In the genomic region with DNA sequence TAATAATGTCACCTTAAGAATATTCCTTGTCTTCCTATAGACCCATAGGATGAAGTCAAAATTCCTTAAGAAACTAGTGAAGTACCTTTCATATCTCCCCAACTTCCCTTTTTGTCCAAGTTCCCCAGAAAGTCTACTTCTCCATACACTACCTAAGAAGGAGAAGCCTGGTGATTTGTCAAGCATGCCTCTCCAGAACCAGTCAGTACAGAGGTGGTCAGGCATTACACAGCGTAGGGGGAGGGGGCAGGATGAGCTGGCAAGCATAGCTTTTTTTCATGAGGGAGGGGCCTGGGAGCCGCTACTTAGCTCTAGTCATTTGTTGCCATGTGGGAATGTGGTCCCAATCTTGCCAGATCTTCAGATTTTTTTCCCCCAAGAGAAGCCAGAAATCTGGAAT, we compare ENCODE assay signal across 19 mouse cellular contexts. TPM values are rescaled to one million over a fixed set of nuclear protein-coding genes. Genes with fewer than 3 reads are reported as not detected.
DNase-seq lines count a peak whose midpoint lies in the region; ATAC-seq and TF ChIP-seq lines count a peak whose summit lies in the region.
"Had no signal": no experiment of that assay in that cellular context is flagged by ENCODE, and none has a peak within 500 bp of the region (broad histone marks: within the 10 kb centered on the region; RNA-seq: fewer than 3 reads in every experiment).

No protein-coding gene starts in this region.

- no peak overlapping the region for H3K4me2 ChIP-seq in kidney, embryonic 16.5 days (replicated peaks; ENCODE audit: low read depth, low read length)
- no peak overlapping the region for H3K4me2 ChIP-seq in hindbrain, embryonic 16.5 days (ENCODE audit: low read length)
- H3K4me2 ChIP-seq: forebrain, embryonic 15.5 days; heart, embryonic 11.5 days; heart, embryonic 15.5 days; hindbrain, embryonic 13.5 days had no signal

- H3K9ac ChIP-seq in kidney, embryonic 16.5 days (replicated peaks; ENCODE audit: low read length): no peak overlapping the region
- no peak overlapping the region for H3K9ac ChIP-seq in hindbrain, embryonic 16.5 days (ENCODE audit: low read depth, low read length)
- H3K9ac ChIP-seq: forebrain, embryonic 15.5 days; heart, embryonic 15.5 days; hindbrain, embryonic 13.5 days had no signal

- DNase-seq in kidney, adult 2 months: peak; percentile 10
- DNase-seq in lung, postnatal 36 days: peak; percentile 17
- no peak for DNase-seq in lung, postnatal 25 days (ENCODE audit: low spot score)
- peak; percentile 17 for DNase-seq in brain, embryonic 14.5 days (ENCODE audit: low read depth)
- no peak for DNase-seq in heart, adult 11 months
- DNase-seq: adrenal gland, adult 8-10 months; cerebellum, adult 2 months; cerebellum, postnatal 10 days; gastrocnemius, postnatal 36 days; heart, adult 2 months; heart, postnatal 14 days had no signal

- ATAC-seq in kidney, embryonic 16.5 days (ENCODE audit: low FRiP score, low TSS enrichment): no peak
- ATAC-seq in hindbrain, embryonic 16.5 days: no peak
- ATAC-seq: forebrain, embryonic 15.5 days had no signal

- TF ChIP-seq POLR2A in kidney, adult 2 months (IDR thresholded peaks at IDR 0.05; ENCODE audit: low read depth, low read length): no peak
- TF ChIP-seq POLR2A in brain, embryonic 14.5 days (IDR thresholded peaks at IDR 0.05; ENCODE audit: borderline replicate concordance, extremely low read depth, insufficient read depth, insufficient read length, poor library complexity, severe bottlenecking): no peak

- 0 out of 2 replicates have a peak, but pooled peaks cover 2% of the 10 kb centered on the region for H3K4me1 ChIP-seq in kidney, adult 2 months (ENCODE audit: control insufficient read depth, insufficient read depth, low read length)
- no peaks in the 10 kb centered on the region for H3K4me1 ChIP-seq in kidney, embryonic 16.5 days (ENCODE audit: insufficient read depth, low read length)
- H3K4me1 ChIP-seq in hindbrain, embryonic 16.5 days (ENCODE audit: control insufficient read depth, insufficient read depth, low read depth, low read length): no peaks in the 10 kb centered on the region
- H3K4me1 ChIP-seq: embryonic facial prominence, embryonic 10.5 days; forebrain, embryonic 15.5 days; heart, embryonic 15.5 days; hindbrain, embryonic 13.5 days had no signal

- no peaks in the 10 kb centered on the region for H3K36me3 ChIP-seq in kidney, adult 2 months (ENCODE audit: control insufficient read depth, insufficient read depth, low read length)
- no peaks in the 10 kb centered on the region for H3K36me3 ChIP-seq in kidney, embryonic 16.5 days (ENCODE audit: insufficient read depth, low read length)
- no peaks in the 10 kb centered on the region for H3K36me3 ChIP-seq in hindbrain, embryonic 16.5 days (ENCODE audit: control insufficient read depth, insufficient read depth, low read length)
- H3K36me3 ChIP-seq: embryonic facial prominence, embryonic 10.5 days; forebrain, embryonic 15.5 days; heart, embryonic 15.5 days; hindbrain, embryonic 13.5 days had no signal

- 60% methylated on average over 2 of the region's 2 CpGs for WGBS in kidney, adult 2 months
- 83% methylated on average over 2 of the region's 2 CpGs for WGBS in kidney, embryonic 16.5 days
- WGBS in hindbrain, embryonic 16.5 days: 80% methylated on average over 2 of the region's 2 CpGs

- no peaks in the 10 kb centered on the region for H3K27me3 ChIP-seq in kidney, adult 2 months (replicated peaks; ENCODE audit: control insufficient read depth, insufficient read depth, low read length)
- no peaks in the 10 kb centered on the region for H3K27me3 ChIP-seq in kidney, embryonic 16.5 days (ENCODE audit: insufficient read depth, low read length)
- H3K27me3 ChIP-seq in hindbrain, embryonic 16.5 days (replicated peaks; ENCODE audit: control insufficient read depth, insufficient read depth, low read length): no peaks in the 10 kb centered on the region
- H3K27me3 ChIP-seq: CH12.LX; forebrain, embryonic 15.5 days; heart, embryonic 15.5 days; hindbrain, embryonic 13.5 days had no signal

- H3K9me3 ChIP-seq in kidney, embryonic 16.5 days (ENCODE audit: low read length): no peaks in the 10 kb centered on the region
- no peaks in the 10 kb centered on the region for H3K9me3 ChIP-seq in hindbrain, embryonic 16.5 days (ENCODE audit: control insufficient read depth, low read length)
- H3K9me3 ChIP-seq: embryonic facial prominence, embryonic 10.5 days; forebrain, embryonic 15.5 days; heart, embryonic 15.5 days; hindbrain, embryonic 13.5 days had no signal

- H3K4me3 ChIP-seq in kidney, adult 2 months (ENCODE audit: insufficient read depth, low read depth, low read length): no peak overlapping the region
- no peak overlapping the region for H3K4me3 ChIP-seq in kidney, embryonic 16.5 days (ENCODE audit: low read length)
- H3K4me3 ChIP-seq in hindbrain, embryonic 16.5 days (ENCODE audit: low read length): no peak overlapping the region
- H3K4me3 ChIP-seq: embryonic facial prominence, embryonic 10.5 days; forebrain, embryonic 15.5 days; heart, adult 2 months; heart, embryonic 15.5 days; hindbrain, embryonic 13.5 days had no signal

- H3K27ac ChIP-seq in kidney, adult 2 months (ENCODE audit: insufficient read depth, low read depth, low read length): no peak overlapping the region
- H3K27ac ChIP-seq in kidney, embryonic 16.5 days (ENCODE audit: low read length): no peak overlapping the region
- H3K27ac ChIP-seq in hindbrain, embryonic 16.5 days (ENCODE audit: low read depth, low read length): no peak overlapping the region
- H3K27ac ChIP-seq: embryonic facial prominence, embryonic 10.5 days; forebrain, embryonic 15.5 days; heart, adult 2 months; heart, embryonic 15.5 days; hindbrain, embryonic 13.5 days had no signal

- no peak for TF ChIP-seq CTCF in kidney, adult 2 months (conservative IDR thresholded peaks at IDR 0.05; ENCODE audit: insufficient read depth, insufficient read length, low read depth, low read length)
- no peak for TF ChIP-seq CTCF in brain, embryonic 14.5 days (IDR thresholded peaks at IDR 0.05; ENCODE audit: borderline replicate concordance, extremely low read depth, insufficient read depth, insufficient read length)

RNA-seq across cellular contexts. Expression of gene Satb2, which starts 54.0 kb away (rescaled TPM):
- 4.7 and 5.4 TPM in 2 replicates for polyA plus RNA-seq in kidney, adult 2 months (2012; rRNA removed)
- polyA plus RNA-seq in kidney, embryonic 16.5 days (2015; fragmentation: Nextera tagmentation; extraction: Ambion mirVana): 1.6 and 2.6 TPM in 2 replicates
- polyA plus RNA-seq in brain, embryonic 14.5 days (2012; rRNA removed): 7.9 and 12.2 TPM in 2 replicates
- polyA plus RNA-seq in hindbrain, embryonic 16.5 days (2015; fragmentation: Nextera tagmentation; extraction: Ambion mirVana): 1.1 and 2.0 TPM in 2 replicates

Comparison
In these comparisons a context has a peak if more than half of its experiments do, and no peak if none do; other contexts are left out.
1. DNase-seq: peak in kidney, adult 2 months (single experiment), lung, postnatal 36 days (single experiment) and brain, embryonic 14.5 days (single experiment); none in lung, postnatal 25 days (single experiment) and heart, adult 11 months (single experiment).